Mouse (Mus musculus) embryonic facial prominence, embryonic 15.5 days (tissue): Measurements from ENCODE around the gene Slc9a5. TPM values are rescaled to one million over a fixed set of nuclear protein-coding genes. Genes with fewer than 3 reads are reported as not detected.
A peak's percentile ranks its signal among the peaks of the same experiment; 100 is the strongest.

Experiments
- ATAC-seq: fragments of 200-750 bp; cut with Nextera tagmentation; 2 replicates; pipeline ENCODE4 v1.8.0; 2017; ENCODE audit warnings: low read depth, moderate TSS enrichment; ENCODE audit not compliant: insufficient number of reproducible peaks, low FRiP score, low TSS enrichment
- H3K27ac ChIP-seq: fragments of 300-500 bp; sonication (generic); replicated peaks from 2 replicates; pipeline ENCODE4 v1.5.1; 2015; ENCODE audit warnings: mild to moderate bottlenecking, inconsistent platforms
- H3K27me3 ChIP-seq: fragments of 300-500 bp; sonication (generic); 2 replicates; pipeline ENCODE4 v1.6.1; 2015; ENCODE audit warnings: inconsistent platforms
- H3K36me3 ChIP-seq: fragments of 300-500 bp; sonication (generic); 2 replicates; pipeline ENCODE4 v1.6.1; 2015; ENCODE audit warnings: mild to moderate bottlenecking, inconsistent platforms
- H3K4me1 ChIP-seq: fragments of 300-500 bp; sonication (generic); 2 replicates; pipeline ENCODE4 v1.6.1; 2015; ENCODE audit warnings: inconsistent platforms
- H3K4me2 ChIP-seq: fragments of 300-500 bp; sonication (generic); replicated peaks from 2 replicates; pipeline ENCODE4 v1.6.1; 2015; ENCODE audit warnings: mild to moderate bottlenecking, inconsistent platforms
- H3K4me3 ChIP-seq: fragments of 300-500 bp; sonication (generic); replicated peaks from 2 replicates; pipeline ENCODE4 v1.5.1; 2015; ENCODE audit warnings: mild to moderate bottlenecking, inconsistent platforms
- H3K9ac ChIP-seq: fragments of 300-500 bp; sonication (generic); 2 replicates; pipeline ENCODE4 v1.6.1; 2015; ENCODE audit warnings: inconsistent platforms
- H3K9me3 ChIP-seq: fragments of 300-500 bp; sonication (generic); replicated peaks from 2 replicates; pipeline ENCODE4 v1.6.1; 2016; ENCODE audit warnings: inconsistent platforms
- WGBS: fragments of 180-500 bp; shearing (Covaris S2); methylation state at CpG from one replicate; pipeline ENCODE4 v1.1.7; 2015; 5-methylcytosine and 5-hydroxymethylcytosine counted together
- polyA plus RNA-seq: library from polyadenylated mRNA; unstranded; fragments of >200 nt; fragmentation: Nextera tagmentation; extraction: Ambion mirVana; gene quantifications from 2 replicates; pipeline ENCODE4 v1.2.1, GENCODE M21; 2015

The Slc9a5 gene
- polyA plus RNA-seq, 1 experiment from 2014 or later, result 3.4 TPM

DNA sequence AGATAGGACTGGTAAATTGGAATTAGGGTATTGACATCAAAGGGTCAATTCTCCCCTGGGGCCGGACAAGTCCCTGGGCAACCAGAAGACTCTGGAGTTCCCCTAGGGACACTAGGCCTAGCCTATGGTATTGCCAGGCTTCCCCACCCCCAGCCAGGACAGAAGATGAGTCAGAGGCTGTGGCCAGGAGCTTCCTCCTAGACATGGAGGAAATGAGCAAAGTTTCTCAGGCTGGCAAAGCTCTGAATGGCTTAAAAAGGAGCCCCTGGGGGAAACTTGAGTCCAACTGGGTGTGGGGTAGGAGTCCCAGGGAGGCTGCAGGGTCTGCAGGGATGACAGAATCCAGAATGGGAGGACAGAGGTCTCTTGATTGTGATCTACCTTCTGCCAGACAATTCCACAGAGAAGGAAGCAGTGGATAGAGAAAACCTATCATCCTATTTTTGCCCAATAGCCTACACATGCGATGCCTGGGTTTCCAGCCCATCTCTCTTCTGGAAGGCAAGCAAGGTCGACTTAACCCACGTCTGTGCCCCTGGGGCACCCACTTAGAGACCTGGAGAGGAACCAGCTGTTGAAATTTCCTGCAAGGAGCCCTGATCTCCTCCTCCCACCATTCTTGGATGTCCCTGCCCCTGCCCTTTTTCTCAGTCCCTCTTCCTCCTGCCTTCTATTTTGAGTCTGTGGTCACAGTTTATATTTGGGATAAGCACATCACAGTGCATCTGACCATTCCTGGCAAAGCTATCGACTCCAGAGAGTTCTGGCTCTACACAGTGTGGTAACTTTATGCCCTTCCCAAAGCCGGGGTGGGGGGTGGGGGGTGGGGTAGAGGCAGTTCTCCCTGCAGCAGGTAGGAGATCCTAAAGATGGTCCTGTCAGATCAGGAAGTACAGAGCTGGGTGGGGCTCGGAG is 3.3 kb upstream of the Slc9a5 start:
- Histone ChIP-seq H3K4me2 (no peak overlapping the region; the same call in 1 of the 2 replicates), H3K9me3 (no peaks in the 10 kb centered on the region), H3K4me1 (peaks cover 65% of the 10 kb centered on the region), H3K9ac (no peak overlapping the region), H3K36me3 (no peaks in the 10 kb centered on the region), H3K27me3 (no peaks in the 10 kb centered on the region), H3K27ac (peak overlapping the region; percentile 44; the same call in 1 of the 2 replicates), H3K4me3 (no peak overlapping the region; the same call in 1 of the 2 replicates)
- no peak for ATAC-seq
- 39% methylated on average over 7 of the region's 7 CpGs for WGBS

DNA sequence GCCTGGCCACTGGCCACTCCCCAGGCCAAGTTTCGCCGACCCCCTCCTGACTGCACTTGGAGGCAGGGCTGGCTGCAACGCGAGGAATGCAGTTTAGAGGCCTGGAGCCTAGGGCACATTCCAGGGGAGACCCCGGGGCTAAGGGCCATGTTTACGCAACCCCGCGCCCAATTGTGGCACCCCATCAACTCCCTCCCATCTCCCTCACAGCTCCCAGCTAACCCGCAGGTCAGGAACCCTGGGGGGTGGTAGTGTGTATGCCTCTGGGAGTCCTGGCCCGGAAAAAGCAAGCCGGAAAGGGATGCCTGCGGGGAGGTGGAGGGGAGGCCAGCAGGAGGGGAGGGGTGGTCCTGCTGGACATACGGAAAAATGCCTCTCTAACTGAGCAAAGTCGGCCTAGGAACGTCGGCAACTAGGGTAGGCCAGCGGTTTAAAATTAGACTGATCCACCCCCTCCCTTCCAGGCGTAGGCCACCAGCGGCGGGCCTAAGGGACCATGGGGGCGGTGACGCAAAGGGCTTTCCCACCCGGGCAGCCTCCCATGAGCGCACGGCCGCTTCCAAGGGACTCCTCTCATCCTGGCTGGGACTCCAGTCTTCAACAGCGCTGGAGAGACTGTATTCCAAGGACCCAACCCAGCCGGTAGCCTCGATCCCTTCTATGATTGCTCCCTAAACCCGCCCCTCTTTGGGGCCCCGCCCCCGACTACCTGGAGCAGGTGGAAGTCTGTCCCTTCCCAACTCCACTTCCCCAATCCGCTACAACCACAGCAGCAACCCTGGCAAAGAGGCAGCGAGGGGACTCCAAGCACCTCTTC is 1.8 kb upstream of the Slc9a5 start:
- H3K36me3 ChIP-seq, result no peaks in the 10 kb centered on the region
- peak overlapping the region; percentile 98 for H3K4me2 ChIP-seq
- peaks cover 58% of the 10 kb centered on the region for H3K4me1 ChIP-seq
- no peaks in the 10 kb centered on the region for H3K27me3 ChIP-seq
- no peak for ATAC-seq
- peak overlapping the region; percentile 70 for H3K4me3 ChIP-seq
- H3K27ac ChIP-seq, result peak overlapping the region; percentile 88
- H3K9ac ChIP-seq, result peak overlapping the region; percentile 62
- 1% methylated on average over 34 of the region's 34 CpGs for WGBS
- no peaks in the 10 kb centered on the region for H3K9me3 ChIP-seq

DNA sequence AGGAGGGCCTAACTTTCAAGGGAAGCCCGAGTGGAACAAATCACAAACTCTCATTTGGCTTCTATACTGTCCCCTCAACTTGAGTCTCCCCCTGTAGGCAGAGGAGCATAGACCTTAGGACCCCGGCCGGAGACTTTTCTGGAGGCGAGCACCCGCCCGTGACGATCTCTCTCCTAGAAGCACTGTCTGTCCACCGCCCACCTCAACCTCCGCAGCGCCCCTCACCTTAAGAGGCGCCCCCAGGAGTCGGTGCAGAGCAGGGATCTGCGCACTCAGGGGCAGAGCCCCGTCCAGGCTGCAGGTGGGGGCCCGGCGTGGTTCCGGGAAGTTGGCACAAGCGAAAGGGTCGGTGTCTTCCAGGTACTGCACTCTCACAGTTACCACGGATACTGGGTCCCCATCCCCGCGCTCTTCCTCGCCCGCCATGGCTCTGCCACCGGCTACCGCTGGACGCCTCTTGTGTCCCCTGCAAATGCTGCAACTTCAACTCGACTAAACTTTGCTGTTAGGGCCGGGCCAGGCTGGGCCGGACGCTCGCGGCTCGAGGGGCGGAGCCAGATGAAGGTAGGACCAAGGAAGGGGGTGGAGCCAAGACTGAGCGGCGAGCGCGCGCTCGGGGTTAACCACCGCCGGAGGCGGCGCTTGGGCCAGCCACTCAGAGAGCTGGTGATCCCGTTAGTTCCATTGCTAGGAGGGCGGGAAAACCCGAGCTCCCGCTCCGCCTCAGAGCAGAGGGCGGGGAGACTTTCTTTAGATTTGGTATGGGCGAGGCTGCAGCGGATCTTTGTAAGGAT is 1.0 kb upstream of the Slc9a5 start, which contains the start of gene Fhod1:
Gene Fhod1, minus strand, starts transcription at position 526 of the 794 bp plus-strand sequence.
- H3K27ac ChIP-seq, result peak within 1 kb of the TSS; percentile 88

DNA sequence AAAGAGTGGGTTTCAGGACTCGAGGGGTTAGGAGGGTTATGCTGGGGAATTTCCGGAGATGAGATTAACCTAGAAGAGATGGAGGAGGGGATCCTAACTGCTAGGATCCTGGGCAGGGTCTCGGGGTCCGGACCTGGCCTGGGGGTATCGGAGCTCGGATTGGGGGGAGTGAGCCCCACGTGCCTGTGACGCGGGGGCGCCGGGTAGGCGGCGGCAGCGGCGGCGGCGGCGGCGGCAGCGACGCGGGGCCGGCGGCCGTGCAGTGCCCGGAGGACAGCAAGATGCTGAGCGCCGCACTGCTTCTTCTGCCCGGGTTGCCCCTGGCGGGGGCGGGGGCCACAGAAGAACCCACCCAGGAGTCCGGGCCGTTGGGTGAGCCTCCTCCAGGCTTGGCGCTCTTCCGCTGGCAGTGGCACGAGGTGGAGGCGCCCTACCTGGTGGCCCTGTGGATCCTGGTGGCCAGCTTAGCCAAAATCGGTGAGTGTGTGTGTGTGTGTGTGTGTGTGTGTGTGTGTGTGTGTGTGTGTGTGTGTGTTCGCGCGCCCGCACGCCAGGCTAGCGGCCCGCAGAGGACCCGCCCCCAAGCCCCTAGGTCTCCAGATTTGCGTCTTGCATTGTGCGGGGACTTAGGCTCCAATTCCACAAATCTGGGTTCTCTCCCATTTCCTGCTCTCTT is 591 bp downstream of the Slc9a5 start:
- Histone ChIP-seq H3K9me3 (no peaks in the 10 kb centered on the region), H3K36me3 (no peaks in the 10 kb centered on the region), H3K4me3 (peak overlapping the region; percentile 70), H3K4me1 (peaks cover 55% of the 10 kb centered on the region), H3K27ac (peak overlapping the region; percentile 65; the same call in 1 of the 2 replicates), H3K27me3 (no peaks in the 10 kb centered on the region), H3K9ac (peak overlapping the region; percentile 37), H3K4me2 (peak overlapping the region; percentile 98)
- WGBS, result under 1% methylated on average over 43 of the region's 48 CpGs
- no peak for ATAC-seq

More for the DNA sequence above, 1.0 kb upstream of the Slc9a5 start, which contains the start of gene Fhod1:
- peak within 1 kb of the TSS; percentile 70 for H3K4me3 ChIP-seq
- H3K9ac ChIP-seq, result peak within 1 kb of the TSS; percentile 62
- under 1% methylated on average over 53 of the region's 53 CpGs for WGBS
- H3K27me3 ChIP-seq, result no peaks in the 10 kb centered on the region
- H3K4me2 ChIP-seq, result peak within 1 kb of the TSS; percentile 98
- no peaks in the 10 kb centered on the region for H3K9me3 ChIP-seq
- H3K4me1 ChIP-seq, result peaks cover 56% of the 10 kb centered on the region
- ATAC-seq, result peak; percentile 89
- H3K36me3 ChIP-seq, result no peaks in the 10 kb centered on the region

DNA sequence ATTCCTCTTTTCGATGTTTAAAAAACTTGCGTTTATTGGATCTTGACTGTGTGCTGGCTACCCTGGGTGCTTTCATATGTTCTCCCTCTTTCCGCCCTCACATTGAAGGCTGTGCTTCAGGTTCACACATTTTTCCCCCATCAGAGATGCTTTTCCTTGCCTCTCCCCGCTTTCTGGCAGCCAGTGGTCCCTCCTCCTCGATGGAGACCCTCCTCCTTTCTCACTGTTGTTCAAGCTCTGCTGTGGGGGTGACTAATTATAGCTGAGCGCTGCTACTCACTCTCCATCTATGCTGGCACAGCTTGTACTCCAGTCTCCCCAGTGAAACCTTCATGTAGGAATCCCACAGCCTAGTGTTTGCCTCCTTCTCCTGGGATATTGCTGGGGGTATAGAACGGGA is 1.5 kb downstream of the Slc9a5 start:
- Histone ChIP-seq H3K36me3 (no peaks in the 10 kb centered on the region), H3K4me1 (peaks cover 46% of the 10 kb centered on the region), H3K4me3 (peak overlapping the region; percentile 70), H3K9me3 (no peaks in the 10 kb centered on the region), H3K9ac (no peak overlapping the region), H3K4me2 (peak overlapping the region; percentile 98), H3K27ac (no peak overlapping the region), H3K27me3 (no peaks in the 10 kb centered on the region)
- no peak for ATAC-seq
- WGBS, result 32% methylated on average over 7 of the region's 7 CpGs

DNA sequence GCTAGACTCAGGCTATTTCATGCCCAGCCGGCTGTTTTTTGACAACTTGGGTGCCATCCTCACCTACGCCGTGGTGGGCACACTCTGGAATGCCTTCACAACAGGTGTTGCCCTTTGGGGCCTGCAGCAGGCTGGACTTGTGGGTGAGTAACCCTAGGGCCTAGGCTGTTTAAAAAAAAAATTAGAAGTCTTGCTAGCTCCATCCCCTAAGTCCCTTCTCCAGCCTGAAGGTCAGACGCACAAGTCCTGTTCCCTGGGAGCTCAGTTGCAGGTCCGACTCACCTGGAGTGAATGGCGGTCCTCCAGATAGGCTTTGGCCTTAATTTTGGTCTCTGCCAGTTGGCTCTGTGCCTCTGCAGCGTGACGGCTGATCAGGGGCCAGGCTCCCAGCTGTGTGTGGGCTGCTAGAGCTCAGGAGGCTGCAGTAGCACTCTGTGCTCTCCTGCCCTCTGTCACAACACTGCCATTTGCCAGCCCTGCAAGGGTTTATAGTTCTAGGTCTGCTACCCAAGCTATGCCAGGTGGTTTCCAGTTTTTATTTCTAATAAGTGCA is 5.0 kb downstream of the Slc9a5 start:
- no peak for ATAC-seq
- no peak overlapping the region for H3K4me3 ChIP-seq
- no peaks in the 10 kb centered on the region for H3K27me3 ChIP-seq
- no peaks in the 10 kb centered on the region for H3K9me3 ChIP-seq
- no peaks in the 10 kb centered on the region for H3K36me3 ChIP-seq
- H3K27ac ChIP-seq, result no peak overlapping the region
- H3K4me2 ChIP-seq, result no peak overlapping the region
- 76% methylated on average over 8 of the region's 8 CpGs for whole genome bisulfite sequencing
- H3K9ac ChIP-seq, result no peak overlapping the region
- H3K4me1 ChIP-seq, result peaks cover 18% of the 10 kb centered on the region

DNA sequence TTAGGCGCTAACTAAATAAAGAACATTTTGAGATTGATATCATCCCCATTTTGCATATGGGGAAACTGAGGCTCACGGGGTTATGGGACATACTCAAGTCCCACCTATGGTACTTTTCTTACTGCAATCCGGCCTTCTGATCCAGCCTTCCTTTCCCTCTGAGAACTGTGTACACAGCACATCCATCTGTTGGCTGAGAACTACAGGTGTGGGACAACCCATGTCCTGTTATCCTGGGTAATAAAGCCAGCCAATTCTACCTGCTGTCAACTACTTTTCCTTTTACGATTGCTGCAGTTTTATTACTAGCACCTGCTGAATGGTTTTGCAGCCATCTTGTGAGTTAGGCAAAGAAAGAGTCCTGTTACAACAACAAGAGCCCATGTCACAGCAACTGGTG is 5.9 kb downstream of the Slc9a5 start:
- 92% methylated on average over 4 of the region's 4 CpGs for WGBS
- Histone ChIP-seq H3K9ac (no peak overlapping the region), H3K4me2 (no peak overlapping the region), H3K27me3 (no peaks in the 10 kb centered on the region), H3K9me3 (no peaks in the 10 kb centered on the region), H3K27ac (no peak overlapping the region), H3K36me3 (no peaks in the 10 kb centered on the region), H3K4me1 (peaks cover 11% of the 10 kb centered on the region; the same call in 1 of the 2 replicates), H3K4me3 (no peak overlapping the region)
- ATAC-seq, result no peak

DNA sequence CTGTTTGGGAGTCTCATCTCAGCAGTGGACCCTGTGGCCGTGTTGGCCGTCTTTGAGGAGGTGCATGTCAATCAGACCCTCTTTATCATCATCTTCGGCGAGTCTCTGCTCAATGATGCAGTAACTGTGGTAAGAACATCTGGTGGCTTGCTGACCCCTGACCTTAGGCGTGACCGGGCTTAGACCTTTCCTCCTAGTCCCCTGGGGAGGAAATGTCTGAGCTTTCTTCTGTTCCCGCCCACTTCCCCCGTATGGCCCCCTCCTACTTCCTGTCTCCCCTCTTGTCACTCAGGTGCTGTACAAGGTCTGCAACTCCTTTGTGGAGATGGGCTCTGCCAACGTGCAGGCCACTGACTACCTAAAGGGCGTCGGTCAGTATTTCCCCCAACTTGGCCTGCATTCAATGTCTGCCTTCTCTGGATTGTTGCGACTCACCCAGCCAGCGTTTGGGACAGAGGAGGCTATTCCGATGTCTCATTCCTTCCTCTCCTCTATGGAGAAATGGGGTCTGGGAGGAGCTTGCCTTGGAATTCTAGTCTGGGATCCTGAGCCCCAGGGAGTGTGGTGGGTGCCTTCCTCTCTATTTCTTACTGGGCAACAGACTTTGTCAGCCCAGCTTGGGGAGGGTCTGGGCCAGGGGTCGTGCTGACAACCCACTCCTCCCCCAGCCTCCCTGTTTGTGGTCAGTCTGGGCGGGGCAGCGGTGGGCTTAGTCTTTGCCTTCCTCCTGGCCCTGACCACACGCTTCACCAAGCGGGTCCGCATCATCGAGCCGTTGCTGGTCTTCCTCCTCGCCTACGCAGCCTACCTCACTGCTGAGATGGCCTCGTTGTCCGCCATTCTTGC is 6.8 kb downstream of the Slc9a5 start:
- no peak overlapping the region for H3K4me2 ChIP-seq
- WGBS, result 57% methylated on average over 26 of the region's 26 CpGs

DNA sequence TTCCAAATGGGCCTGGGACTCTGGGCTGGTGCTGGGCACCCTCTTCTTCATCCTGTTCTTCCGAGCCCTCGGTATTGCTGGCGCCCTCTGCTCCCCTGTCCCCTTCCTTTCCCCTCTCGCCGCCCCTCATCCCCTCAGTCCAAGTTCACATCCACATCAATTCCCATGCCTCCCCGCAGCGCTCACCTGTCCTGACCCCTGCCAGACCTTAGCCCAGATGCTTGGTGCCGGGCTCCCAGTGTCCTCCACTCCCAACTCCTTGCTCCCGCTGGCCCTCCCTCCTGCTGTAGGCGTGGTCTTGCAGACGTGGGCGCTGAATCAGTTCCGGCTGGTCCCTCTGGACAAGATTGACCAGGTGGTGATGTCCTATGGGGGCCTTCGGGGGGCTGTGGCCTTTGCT is 8.0 kb downstream of the Slc9a5 start:
- WGBS, result 84% methylated on average over 14 of the region's 14 CpGs
- Histone ChIP-seq H3K4me2 (no peak overlapping the region), H3K4me3 (no peak overlapping the region), H3K9me3 (no peaks in the 10 kb centered on the region), H3K36me3 (no peaks in the 10 kb centered on the region), H3K27ac (no peak overlapping the region), H3K4me1 (peaks cover 2% of the 10 kb centered on the region; the same call in 1 of the 2 replicates), H3K27me3 (no peaks in the 10 kb centered on the region), H3K9ac (no peak overlapping the region)
- ATAC-seq, result no peak

More for the DNA sequence above, 6.8 kb downstream of the Slc9a5 start:
- 0 out of 2 replicates have a peak, but pooled peaks cover 2% of the 10 kb centered on the region for H3K4me1 ChIP-seq
- no peak overlapping the region for H3K4me3 ChIP-seq
- H3K9me3 ChIP-seq, result no peaks in the 10 kb centered on the region
- H3K9ac ChIP-seq, result no peak overlapping the region
- H3K27ac ChIP-seq, result no peak overlapping the region
- no peak for ATAC-seq
- H3K36me3 ChIP-seq, result no peaks in the 10 kb centered on the region
- no peaks in the 10 kb centered on the region for H3K27me3 ChIP-seq
